Mouse (Mus musculus) myocyte (in vitro differentiated cells): ENCODE data around the gene Igfbp4. TPM values are rescaled to one million over a fixed set of nuclear protein-coding genes. Genes with fewer than 3 reads are reported as not detected.

Experiments
- H3K27me3 ChIP-seq: one replicate; pipeline ENCODE4 v1.6.1; 2011; ENCODE audit not compliant: control insufficient read depth, insufficient read depth, insufficient read length
- H3K36me3 ChIP-seq: one replicate; pipeline ENCODE4 v1.6.1; 2011; ENCODE audit not compliant: control insufficient read depth, insufficient read depth
- H3K4me2 ChIP-seq: one replicate; pipeline ENCODE4 v1.6.1; 2011; ENCODE audit warnings: low read depth, control low read depth
- H3K4me3 ChIP-seq: one replicate; pipeline ENCODE4 v1.5.1; 2011; ENCODE audit warnings: mild to moderate bottlenecking, control low read depth, moderate library complexity
- H3K79me2 ChIP-seq: one replicate; pipeline ENCODE4 v1.6.1; 2011; ENCODE audit not compliant: control insufficient read depth, insufficient read depth
- H3ac ChIP-seq: one replicate; pipeline ENCODE4 v1.6.1; 2011; ENCODE audit not compliant: control insufficient read depth, insufficient read length
- CEBPB ChIP-seq: IDR thresholded peaks from 2 replicates; pipeline ENCODE4 v1.6.1; 2011; ENCODE audit warnings: mild to moderate bottlenecking, moderate library complexity; ENCODE audit not compliant: poor library complexity, insufficient read depth, severe bottlenecking
- E2F4 ChIP-seq: IDR thresholded peaks from one replicate; pipeline ENCODE4 v1.6.1; 2011; ENCODE audit warnings: mild to moderate bottlenecking, control low read depth, moderate library complexity; ENCODE audit not compliant: insufficient read depth
- MAX ChIP-seq: IDR thresholded peaks from one replicate; pipeline ENCODE4 v1.6.1; 2011; ENCODE audit warnings: low read depth, mild to moderate bottlenecking, control low read depth
- MYOD1 ChIP-seq, 3 experiments: IDR thresholded peaks; one replicate each; pipeline ENCODE4 v1.6.1; 2011; ENCODE audit warnings: control low read depth in 2 of 3, low read depth in 2 of 3, mild to moderate bottlenecking in 2 of 3, moderate library complexity in 1 of 3; ENCODE audit not compliant: insufficient read length in 2 of 3, control insufficient read depth in 1 of 3
- MYOG ChIP-seq, 3 experiments: IDR thresholded peaks; one replicate each; pipeline ENCODE4 v1.6.1; 2011; ENCODE audit warnings: control low read depth in 2 of 3, low read depth in 2 of 3, mild to moderate bottlenecking in 2 of 3; ENCODE audit not compliant: insufficient read length in 2 of 3, control insufficient read depth in 1 of 3, insufficient read depth in 1 of 3
- POLR2A ChIP-seq: IDR thresholded peaks from one replicate; pipeline ENCODE4 v1.6.1; 2011; ENCODE audit warnings: low read depth, mild to moderate bottlenecking, control low read depth, moderate library complexity; ENCODE audit not compliant: insufficient read length
- POLR2AphosphoS2 ChIP-seq: IDR thresholded peaks from one replicate; pipeline ENCODE4 v1.6.1; 2011; ENCODE audit warnings: low read depth, control low read depth; ENCODE audit not compliant: insufficient read length
- REST ChIP-seq: IDR thresholded peaks from one replicate; pipeline ENCODE4 v1.6.1; 2011; ENCODE audit warnings: mild to moderate bottlenecking, control low read depth, moderate library complexity; ENCODE audit not compliant: insufficient read depth, insufficient read length
- SRF ChIP-seq: IDR thresholded peaks from one replicate; pipeline ENCODE4 v1.6.1; 2011; ENCODE audit warnings: low read depth; ENCODE audit not compliant: control insufficient read depth, insufficient read length
- TCF12 ChIP-seq: IDR thresholded peaks from one replicate; pipeline ENCODE4 v1.6.1; 2011; ENCODE audit warnings: mild to moderate bottlenecking, control low read depth; ENCODE audit not compliant: poor library complexity, insufficient read depth, severe bottlenecking
- TCF3 ChIP-seq: IDR thresholded peaks from one replicate; pipeline ENCODE4 v1.6.1; 2011; ENCODE audit warnings: low read depth, control low read depth; ENCODE audit not compliant: insufficient read length
- USF1 ChIP-seq: IDR thresholded peaks from one replicate; pipeline ENCODE4 v1.6.1; 2011; ENCODE audit warnings: low read depth, mild to moderate bottlenecking, control low read depth, moderate library complexity
- polyA plus RNA-seq: library from polyadenylated mRNA; unstranded; fragments of >200 nt; fragmentation: generic; extraction: Trizol; gene quantifications from one replicate; pipeline ENCODE4 v1.2.1, GENCODE M21; 2012; ENCODE audit warnings: missing spikeins

Igfbp4 gene
- polyA plus RNA-seq, 1 experiment, result 58.6 TPM

DNA sequence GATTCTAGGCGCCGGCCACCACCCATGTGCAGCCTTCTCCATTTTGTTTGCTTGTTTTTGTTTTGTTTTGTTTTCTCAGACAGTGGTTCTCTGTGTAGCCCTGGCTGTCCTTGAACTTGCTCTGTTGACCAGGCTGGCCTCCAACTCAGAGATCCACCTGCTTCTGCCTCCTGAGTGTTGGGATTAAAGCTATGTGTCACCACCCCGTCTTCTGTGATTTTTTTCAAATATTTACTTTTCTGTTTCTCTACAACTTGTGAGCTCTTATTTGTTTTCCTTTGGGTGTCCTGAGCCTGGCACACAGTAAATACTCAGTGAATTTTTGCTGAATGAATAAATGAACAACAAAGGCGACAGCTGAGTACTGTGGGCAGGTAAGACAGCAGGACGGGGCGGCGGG lies 21.6 kb downstream of the Igfbp4 start:
- Histone ChIP-seq H3K4me3 (no peak overlapping the region), H3ac (no peak overlapping the region), H3K36me3 (no peaks in the 10 kb centered on the region), H3K27me3 (no peaks in the 10 kb centered on the region), H3K79me2 (no peaks in the 10 kb centered on the region), H3K4me2 (no peak overlapping the region)
- no peak for TF ChIP-seq TCF3
- no peak for TF ChIP-seq REST
- no peak for TF ChIP-seq POLR2A
- TF ChIP-seq SRF, result no peak
- no peak for TF ChIP-seq MAX
- TF ChIP-seq TCF12, result no peak
- TF ChIP-seq POLR2AphosphoS2, result no peak
- TF ChIP-seq MYOD1 (IDR thresholded peaks at IDR 0.05; ENCODE audit: control insufficient read depth in 1 of 3, insufficient read length in 2 of 3, low read depth in 2 of 3), result no peak
- no peak for TF ChIP-seq E2F4
- no peak for TF ChIP-seq CEBPB
- no peak for TF ChIP-seq USF1

DNA sequence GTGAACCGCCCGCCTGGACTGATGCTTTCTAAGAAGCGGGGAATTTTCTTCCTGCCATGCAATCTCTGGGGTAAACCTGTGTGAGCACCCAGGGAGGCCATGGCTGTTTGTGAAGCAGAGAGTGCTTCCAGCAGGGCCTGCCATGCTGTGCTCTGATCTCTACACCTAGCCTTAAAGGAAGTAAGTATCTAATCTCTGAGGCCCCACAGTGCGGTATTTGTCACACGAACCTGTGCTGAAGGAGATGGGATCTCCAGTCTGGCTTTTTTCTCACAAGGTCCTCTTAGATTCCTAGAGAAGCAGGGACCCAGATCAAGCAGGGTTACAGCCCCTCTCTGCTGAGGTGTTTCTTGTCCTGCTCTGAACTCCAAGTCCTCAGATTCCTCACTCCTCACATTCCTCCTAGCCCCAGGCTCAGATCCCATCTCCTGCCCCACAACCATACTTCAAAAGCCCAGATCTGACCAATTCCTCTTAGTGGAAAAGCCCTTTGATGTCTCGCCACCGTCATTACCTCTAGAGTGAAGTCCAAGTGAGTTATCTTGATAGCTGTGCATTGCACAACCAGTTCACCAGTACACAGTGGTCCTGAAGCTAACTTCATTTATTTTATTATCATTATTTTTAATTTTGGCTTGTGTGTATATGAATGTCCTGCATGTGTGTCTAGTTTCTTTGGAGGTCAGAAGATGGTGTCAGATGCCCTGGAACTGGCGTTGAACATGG lies 22.5 kb downstream of the Igfbp4 start:
- Histone ChIP-seq H3K79me2 (no peaks in the 10 kb centered on the region), H3K4me2 (no peak overlapping the region), H3K4me3 (no peak overlapping the region), H3K36me3 (no peaks in the 10 kb centered on the region), H3ac (no peak overlapping the region), H3K27me3 (no peaks in the 10 kb centered on the region)
- no peak for TF ChIP-seq POLR2A
- no peak for TF ChIP-seq E2F4
- no peak for TF ChIP-seq MAX
- TF ChIP-seq CEBPB, result no peak
- no peak for TF ChIP-seq REST
- TF ChIP-seq POLR2AphosphoS2, result no peak
- TF ChIP-seq SRF, result no peak
- TF ChIP-seq MYOD1 (IDR thresholded peaks at IDR 0.05; ENCODE audit: control insufficient read depth in 1 of 3, insufficient read length in 2 of 3, low read depth in 2 of 3), result no peak
- TF ChIP-seq TCF3, result no peak
- no peak for TF ChIP-seq TCF12
- TF ChIP-seq MYOG (IDR thresholded peaks at IDR 0.05; ENCODE audit: control insufficient read depth in 1 of 3, insufficient read depth in 1 of 3, insufficient read length in 2 of 3, low read depth in 2 of 3), result no peak
- no peak for TF ChIP-seq USF1

DNA sequence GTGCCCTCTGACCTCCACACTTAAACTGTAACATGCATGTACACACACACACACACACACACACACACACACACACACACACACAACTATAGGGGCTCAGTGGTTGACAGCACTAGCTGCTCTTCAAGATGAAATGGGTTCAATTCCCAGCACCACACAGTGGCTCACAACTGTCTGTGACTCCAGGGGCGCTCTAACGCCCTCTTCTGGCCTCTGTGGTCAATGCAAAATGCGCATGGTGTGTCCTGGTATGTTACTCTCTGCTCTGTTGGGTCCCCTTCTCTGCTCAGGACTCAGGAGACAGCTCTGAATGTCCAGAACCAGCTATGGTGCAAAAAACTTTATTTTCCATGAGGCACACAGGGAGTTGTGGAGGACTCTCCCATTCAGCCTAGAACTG lies 24.3 kb downstream of the Igfbp4 start:
- TF ChIP-seq E2F4 (no peak), MYOD1 (IDR thresholded peaks at IDR 0.05; ENCODE audit: control insufficient read depth in 1 of 3, insufficient read length in 2 of 3, low read depth in 2 of 3) (no peak), POLR2A (no peak), MYOG (IDR thresholded peaks at IDR 0.05; ENCODE audit: control insufficient read depth in 1 of 3, insufficient read depth in 1 of 3, insufficient read length in 2 of 3, low read depth in 2 of 3) (no peak), USF1 (no peak)
- Histone ChIP-seq H3K79me2 (no peaks in the 10 kb centered on the region), H3K4me3 (no peak overlapping the region), H3K4me2 (peak overlapping the region; percentile 46), H3K27me3 (no peaks in the 10 kb centered on the region), H3ac (no peak overlapping the region), H3K36me3 (no peaks in the 10 kb centered on the region)

DNA sequence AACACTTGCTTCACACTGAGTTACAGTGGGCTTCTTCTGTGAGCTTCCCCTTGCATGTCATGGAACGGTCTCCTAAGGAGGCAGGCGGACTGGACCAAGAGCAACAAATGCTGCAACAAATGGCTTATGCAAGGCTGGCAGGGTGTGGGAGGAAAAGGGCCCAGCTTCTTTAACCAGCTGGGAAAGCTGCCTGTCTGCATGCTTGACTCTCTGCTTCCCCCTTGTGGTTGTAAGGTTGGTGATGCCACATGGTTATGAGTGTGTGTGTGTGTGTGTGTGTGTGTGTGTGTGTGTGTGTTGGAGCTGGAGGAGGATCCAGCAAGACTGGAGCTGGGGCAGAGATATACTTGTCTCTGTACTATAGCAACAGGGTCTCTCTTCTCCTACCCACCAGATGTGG lies 24.9 kb downstream of the Igfbp4 start:
- H3K27me3 ChIP-seq, result no peaks in the 10 kb centered on the region
- H3K4me3 ChIP-seq, result no peak overlapping the region
- no peaks in the 10 kb centered on the region for H3K79me2 ChIP-seq
- H3ac ChIP-seq, result no peak overlapping the region
- H3K36me3 ChIP-seq, result no peaks in the 10 kb centered on the region
- TF ChIP-seq MYOG (IDR thresholded peaks at IDR 0.05; ENCODE audit: control insufficient read depth in 1 of 3, insufficient read depth in 1 of 3, insufficient read length in 2 of 3, low read depth in 2 of 3) (peak in 1 of 3 experiments; percentile 65), CEBPB (0 out of 2 replicates have a peak, but pooled peaks have one; percentile 22), MYOD1 (IDR thresholded peaks at IDR 0.05; ENCODE audit: control insufficient read depth in 1 of 3, insufficient read length in 2 of 3, low read depth in 2 of 3) (no peak), E2F4 (no peak), TCF12 (no peak), MAX (peak; percentile 48)
- peak overlapping the region; percentile 46 for H3K4me2 ChIP-seq

DNA sequence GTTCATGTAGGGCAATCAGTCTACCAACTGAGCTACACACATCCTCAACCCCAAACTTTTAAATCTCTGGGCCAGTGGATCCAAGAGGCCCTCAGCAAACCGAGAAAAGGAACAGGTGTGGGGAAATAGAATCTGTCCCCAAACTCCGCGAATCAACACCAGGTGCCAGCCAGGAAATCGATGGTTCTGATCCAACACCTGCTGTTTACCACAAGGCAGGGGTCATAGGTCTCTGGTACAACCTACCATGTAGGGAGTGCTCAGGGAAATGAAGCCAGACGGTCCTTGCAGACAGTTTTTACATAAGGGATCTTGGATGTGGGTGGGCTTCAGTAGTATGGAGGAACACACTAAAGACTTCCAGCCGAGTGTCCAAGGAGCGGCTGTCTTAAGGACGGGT lies 26.5 kb downstream of the Igfbp4 start:
- H3K4me2 ChIP-seq, result no peak overlapping the region
- H3K4me3 ChIP-seq, result no peak overlapping the region
- H3K79me2 ChIP-seq, result no peaks in the 10 kb centered on the region
- no peaks in the 10 kb centered on the region for H3K27me3 ChIP-seq
- H3ac ChIP-seq, result no peak overlapping the region
- TF ChIP-seq E2F4 (no peak), MYOG (IDR thresholded peaks at IDR 0.05; ENCODE audit: control insufficient read depth in 1 of 3, insufficient read depth in 1 of 3, insufficient read length in 2 of 3, low read depth in 2 of 3) (peak in 1 of 3 experiments; percentile 44), POLR2AphosphoS2 (no peak), TCF3 (no peak), USF1 (no peak), SRF (no peak), MYOD1 (IDR thresholded peaks at IDR 0.05; ENCODE audit: control insufficient read depth in 1 of 3, insufficient read length in 2 of 3, low read depth in 2 of 3) (peak in 1 of 3 experiments; percentile 28), MAX (no peak), CEBPB (no peak), POLR2A (no peak), TCF12 (no peak), REST (no peak)
- no peaks in the 10 kb centered on the region for H3K36me3 ChIP-seq
